Mouse (Mus musculus): Measurements from ENCODE around the gene Plekha6.

Gene Plekha6

DNA sequence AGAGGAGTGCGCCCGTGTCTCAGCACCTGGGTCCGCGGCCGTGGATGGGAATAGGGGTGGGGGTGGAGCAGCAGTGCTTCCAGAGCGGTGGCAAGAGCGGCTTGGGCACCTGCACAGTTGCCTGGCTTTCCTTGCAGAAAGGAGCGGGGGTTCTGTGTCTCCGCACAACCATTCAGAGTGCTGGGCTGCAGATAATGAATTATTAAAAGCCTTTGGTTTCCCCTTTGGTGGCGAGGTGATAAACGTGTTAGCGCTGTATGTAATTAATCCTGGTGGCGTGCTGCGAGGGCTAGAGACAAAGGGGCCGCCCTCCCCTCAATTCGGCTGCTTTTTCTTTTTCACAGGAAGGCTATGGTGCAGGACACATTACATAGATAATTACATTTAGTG lies 18.7 kb downstream of the Plekha6 start:
- DNase-seq (ENCODE audit: low spot score), result no peak

DNA sequence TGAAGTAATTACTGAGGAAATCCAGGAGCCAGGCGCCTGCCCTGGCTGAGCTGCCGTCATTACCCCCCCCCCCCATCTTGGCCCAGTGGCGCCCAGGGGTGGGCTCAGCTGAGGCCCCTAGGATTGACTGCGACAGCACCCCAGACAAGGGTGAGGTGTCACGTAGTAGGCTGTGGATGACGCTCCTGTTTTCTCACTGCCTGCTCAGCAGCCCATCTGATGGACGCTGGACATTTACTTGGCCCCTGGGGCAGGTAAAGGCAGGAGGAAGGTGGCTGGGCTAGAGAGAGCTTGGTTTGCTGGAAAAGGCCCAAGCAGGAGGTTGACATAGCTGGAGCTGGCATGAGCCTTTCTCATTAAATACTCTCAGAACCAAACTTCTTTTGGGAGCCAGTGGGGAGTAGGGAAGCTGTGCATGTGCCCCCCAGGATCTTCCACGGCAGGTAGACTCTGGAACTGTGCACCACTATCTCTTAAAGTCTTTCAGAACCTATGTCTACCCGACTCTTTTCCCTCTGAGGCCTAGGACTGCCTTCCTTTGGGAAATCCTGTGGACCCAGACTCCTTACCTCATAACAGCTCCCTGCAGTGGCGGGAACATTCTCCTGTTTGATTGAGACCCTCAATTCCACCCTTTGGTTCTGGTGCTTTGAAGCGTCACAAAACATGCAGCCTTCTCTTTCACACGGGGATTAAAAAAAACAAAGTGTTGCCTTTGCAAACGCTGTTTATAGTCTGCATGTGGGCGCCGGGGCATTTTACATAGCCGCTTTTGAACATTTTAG lies 19.3 kb downstream of the Plekha6 start:
- DNase-seq (ENCODE audit: low spot score), result no peak

DNA sequence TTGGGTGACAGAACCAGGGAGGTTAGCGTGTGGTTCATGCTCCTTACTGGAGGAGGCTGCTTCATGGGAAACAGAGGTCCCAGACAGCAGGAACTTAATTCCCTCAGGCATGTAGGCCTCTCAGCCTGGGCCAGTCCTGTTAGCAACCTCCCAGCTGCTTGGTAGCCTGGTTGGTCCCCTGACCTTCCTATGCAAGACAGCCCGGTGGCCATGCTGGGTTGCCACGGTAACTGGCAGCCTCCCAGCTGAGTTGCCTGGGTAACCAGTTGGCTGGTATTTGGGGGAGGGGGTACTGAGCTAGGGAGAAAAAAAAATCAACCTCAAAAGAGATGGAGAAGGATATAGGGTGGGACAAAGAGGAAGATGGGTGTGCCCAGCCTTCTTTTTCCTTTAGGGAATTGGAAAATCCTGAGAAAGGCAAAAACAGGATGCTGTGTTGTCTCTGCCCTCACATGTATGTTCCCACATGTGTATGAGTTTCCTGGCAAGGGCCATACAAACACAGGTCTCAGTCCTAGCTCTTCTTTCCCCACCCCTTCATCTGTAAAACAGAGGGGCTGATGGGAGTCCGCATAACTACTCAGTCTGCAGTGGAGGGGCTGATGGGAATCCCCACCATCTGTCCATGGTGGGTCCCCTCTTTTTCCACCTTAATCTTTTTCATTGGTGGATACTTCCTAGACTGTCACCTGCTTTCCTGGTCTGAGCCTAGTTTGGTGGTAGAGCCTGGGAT lies 24.1 kb downstream of the Plekha6 start:
- no peak for DNase-seq (ENCODE audit: low spot score)

DNA sequence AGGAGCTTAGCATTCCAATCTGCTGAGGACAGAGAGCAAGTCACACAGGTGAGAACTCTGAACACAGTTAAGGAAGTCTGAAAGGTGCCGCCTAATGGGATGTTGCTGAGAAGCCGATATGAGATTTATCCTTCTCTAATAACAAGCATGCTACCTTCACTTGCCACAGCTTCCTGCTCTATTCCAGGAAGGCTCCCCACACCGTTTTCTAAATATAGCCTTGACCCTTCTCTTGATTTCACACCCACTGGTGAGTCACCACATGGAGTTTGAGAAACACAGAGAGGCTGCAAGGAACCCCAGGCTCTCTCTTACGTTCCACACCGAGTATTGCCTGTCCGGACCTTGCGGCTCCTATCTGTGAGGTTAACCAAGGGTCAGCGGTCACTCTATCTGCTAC lies 24.7 kb downstream of the Plekha6 start:
- DNase-seq (ENCODE audit: low spot score), result no peak

DNA sequence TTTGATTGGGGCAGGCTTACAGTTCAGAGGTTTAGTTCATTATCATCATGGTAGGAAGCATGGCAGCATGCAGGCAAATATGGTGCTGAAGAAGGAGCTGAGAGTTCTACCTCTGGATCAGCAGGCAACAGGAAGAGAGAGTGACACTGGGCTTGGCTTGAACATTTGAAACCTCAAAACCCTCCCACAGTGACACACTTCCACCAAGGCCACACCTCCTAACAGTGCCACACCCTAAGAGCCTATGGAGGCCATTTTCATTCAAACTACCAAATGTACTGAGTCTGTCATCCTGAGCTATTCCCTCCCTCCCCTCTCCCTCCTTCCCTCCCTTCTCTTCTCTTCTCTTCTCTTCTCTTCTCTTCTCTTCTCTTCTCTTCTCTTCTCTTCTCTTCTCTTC lies 25.5 kb downstream of the Plekha6 start:
- DNase-seq (ENCODE audit: low spot score), result no peak

DNA sequence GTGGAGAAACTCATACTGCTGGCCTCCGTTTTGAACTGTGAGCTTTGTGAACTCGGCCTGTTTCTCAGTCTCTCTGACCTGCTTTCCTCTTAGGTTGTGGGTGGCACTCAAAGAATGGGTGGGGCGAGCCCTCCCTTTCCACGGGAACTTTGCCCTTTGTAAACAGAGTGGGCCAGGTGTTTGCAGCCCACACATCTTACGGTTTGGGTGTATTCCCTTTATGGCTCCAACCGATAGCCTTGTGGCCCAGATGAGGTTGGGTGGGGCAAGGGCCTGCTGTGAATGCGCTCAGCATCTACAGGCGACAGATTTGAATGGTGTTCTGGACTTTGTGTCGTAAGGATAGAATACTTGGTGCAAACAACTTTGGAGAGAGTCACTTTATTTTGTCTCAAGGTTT lies 26.5 kb downstream of the Plekha6 start:
- DNase-seq (ENCODE audit: low spot score), result no peak

DNA sequence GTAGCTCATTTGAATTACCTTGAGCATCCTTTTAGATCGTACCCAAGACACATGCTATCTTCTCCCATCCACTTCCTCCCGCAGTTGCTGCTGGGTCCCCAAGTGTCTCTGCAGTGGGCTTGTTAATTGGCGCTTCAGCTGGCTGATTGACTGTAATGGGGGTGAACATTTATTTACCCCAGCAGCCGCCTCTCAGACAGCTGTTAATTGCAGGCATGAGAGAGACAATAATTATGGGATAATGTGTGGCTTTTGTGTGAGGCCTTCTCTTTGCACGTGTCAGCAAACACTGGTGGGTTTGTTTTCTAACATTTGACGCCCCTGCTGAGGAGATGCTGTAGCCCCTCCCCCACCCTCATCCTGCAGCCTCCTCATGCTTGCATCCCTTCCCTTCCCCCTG lies 32.2 kb downstream of the Plekha6 start:
- DNase-seq (ENCODE audit: low spot score), result no peak

DNA sequence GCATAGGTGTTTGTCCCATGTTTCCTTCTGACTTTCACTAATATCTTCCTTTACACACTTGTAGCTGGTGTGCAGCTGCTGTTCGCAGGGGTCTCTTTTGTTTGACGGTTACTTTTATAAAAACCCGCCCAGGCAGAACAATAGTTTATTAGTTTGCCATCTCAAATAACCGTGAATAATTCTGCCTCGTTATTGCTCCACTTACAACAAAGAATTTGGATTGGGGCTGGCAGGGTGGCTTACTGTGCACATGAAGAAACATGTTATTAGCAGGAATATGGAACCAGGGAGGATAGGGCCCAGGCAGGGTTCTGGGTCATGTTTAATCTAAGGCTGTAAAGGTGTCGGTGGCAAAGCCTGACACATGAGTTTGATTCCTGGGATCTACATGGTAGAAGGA lies 33.3 kb downstream of the Plekha6 start:
- no peak for DNase-seq (ENCODE audit: low spot score)

DNA sequence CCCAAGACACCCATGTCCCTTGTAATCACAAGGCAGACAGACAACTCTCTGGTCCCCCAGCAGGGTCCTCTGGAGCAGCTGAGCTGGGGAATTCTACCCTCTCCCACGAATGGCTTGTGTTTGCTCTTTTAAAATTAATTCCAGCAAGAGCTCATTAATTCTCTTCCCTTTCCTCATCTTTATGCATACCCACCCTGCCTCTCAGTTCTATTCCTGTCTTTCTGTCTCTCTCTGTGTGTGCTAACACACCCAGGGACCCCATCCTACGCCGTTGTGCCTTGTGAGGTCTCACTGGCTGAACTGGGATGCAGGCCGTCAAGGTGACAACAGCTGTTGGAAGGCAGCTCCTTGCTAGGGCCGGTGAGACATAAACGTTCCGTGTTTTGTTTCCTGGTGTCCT lies 35.7 kb downstream of the Plekha6 start:
- no peak for DNase-seq (ENCODE audit: low spot score)

DNA sequence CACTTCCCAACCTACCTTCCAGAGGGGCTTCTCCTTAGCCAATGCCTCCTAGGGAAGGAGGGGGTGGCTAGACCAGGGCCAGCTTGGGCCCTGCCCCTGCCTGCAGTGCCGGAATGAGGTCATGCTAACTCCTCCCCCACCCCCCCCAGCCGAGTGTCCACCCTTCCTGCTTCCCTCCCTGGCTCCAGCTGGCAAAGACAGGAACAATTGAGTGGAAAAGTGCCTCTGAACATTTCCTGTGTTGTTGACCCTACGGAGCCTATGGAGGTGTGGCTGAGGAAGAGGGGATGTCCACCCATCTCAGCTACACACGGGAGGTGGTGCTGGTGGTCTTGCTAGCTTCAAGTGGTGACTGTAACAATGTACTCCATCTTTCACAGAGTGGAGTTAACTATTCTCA lies 37.5 kb downstream of the Plekha6 start:
- no peak for DNase-seq (ENCODE audit: low spot score)

DNA sequence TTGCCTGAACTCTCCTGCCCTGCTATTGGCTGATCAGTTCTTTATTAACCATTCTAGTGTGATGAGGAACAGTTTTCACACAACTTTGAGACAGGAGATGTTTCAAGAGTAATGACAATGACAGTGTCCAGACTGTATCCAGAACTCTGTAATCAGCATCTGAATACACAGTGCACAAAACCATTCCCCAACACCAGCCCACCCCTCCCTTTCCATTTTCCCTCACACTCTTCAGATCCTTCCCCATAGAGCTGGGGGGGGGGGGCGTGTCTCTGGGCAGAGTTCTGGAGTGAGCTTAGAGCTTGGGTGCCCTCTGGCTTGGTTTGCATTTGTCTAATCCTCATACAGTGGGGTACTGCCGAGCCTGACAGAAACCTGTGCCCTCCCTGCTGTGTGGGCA lies 39.7 kb downstream of the Plekha6 start:
- DNase-seq (ENCODE audit: low spot score), result no peak

DNA sequence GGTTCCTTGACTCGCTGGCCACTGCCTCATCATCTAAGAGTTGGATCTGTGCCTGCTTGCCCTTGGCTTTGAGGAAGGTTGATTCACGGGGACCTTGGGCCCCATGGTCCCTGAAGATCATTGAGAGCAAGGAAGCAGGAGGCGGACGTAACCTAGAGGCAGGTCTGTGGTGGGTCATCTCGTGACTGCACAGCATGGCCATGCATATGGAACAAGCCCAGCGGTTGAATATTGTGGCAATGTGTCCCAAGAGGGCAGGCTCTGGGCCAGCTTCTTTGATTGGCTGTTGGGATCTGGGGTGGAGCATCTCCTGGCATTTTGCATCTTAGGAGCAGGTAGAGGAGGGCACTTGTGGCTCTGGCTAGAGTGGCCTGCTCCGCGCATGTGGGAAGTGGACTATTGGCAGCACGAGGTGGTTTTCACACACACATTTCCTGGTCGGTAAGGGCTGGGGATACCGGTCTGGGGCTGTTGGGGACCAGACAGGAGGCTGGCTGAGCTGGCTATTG lies 40.4 kb downstream of the Plekha6 start:
- DNase-seq (ENCODE audit: low spot score), result no peak

DNA sequence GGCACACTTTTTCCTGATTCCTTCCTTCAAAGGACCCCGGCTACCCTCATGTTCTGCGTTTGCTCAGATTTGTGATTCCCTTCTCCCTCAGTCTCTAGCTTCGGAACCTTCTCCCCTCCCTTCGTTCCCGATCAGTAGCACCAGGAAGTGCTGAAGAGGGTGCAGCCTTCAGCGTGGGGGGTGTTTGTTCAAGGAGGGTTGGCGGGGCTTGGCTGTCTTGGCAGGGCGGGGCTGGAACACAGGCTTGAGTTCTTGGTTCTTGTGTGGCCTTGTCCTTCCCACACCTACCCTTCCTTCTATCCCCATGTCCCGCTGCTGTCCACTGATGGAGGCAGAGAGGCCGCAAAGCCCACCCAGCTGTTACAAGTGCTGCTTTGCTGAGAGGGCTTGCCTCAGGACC lies 41.0 kb downstream of the Plekha6 start:
- DNase-seq (ENCODE audit: low spot score), result no peak

DNA sequence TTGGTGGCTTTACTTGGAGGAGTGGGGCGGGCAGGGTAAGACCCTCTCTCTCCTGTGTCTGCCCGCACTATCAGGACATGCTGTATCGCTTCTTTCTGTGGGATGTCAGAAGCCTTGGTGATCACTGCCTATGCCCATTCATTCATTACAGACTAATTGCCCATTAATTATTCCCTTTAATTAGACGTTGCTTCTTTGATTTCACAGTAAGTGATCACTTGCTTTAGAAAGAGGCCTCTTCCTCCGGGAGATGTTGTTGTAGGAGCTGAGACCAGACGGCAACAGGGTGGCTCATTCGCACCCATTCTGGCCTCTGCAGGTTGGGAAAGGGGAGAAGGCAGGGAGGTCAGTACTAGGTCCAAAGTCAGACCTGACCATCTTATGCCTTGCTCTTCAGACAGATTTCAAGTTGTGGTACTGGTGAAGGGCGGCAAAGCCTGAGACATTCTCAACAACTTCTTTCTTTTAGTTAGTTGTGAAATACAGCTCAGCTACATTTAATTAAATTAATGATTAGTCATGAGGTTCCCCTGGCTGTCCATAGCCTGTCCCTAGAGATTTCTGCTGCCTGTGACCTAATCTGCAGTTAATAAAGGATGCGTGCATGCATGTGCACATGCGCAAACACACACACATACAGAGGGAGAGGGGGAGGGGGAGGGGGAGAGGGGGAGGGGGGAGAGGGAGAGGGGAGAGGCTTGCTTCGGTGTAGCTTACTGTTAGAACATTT lies 44.2 kb downstream of the Plekha6 start:
- DNase-seq (ENCODE audit: low spot score), result no peak

DNA sequence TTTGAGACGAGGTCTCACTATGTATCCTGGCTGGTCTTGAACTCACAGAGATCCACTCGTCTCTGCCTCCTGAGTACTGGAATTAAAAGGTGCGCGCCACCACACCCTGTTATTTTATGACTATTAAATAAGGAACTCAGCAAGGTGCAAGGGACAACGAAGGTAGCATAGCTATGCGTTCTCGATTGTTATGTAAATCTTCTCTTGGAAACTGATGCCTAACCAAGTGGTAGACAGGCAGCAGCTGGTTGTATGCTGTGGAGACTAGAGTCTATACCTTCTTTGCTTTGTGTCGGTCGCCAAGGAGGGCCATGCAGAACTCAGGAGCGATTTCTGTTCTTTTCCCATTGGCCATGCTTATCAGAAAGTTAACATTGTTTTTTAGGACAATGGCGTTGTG lies 45.0 kb downstream of the Plekha6 start:
- no peak for DNase-seq (ENCODE audit: low spot score)

DNA sequence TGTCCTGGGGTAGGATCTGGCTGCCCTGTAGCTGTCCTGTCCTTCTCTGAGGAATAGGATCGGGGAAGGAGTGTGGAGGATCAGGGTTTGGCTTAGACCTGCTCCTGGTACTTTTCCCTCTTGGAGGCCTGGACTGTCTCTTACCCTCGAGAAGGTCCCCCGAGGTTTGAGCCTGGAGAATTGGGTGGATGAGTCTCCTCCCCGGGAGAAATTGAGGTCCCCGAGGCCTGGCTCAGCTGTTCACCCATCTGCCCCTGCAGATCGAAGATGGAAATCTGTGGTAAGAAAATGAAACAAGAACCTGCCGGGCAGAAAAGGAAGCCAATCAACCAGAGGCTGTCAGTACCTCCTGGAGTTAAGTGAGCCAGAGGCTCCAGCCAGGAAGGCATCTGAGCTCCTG lies 45.5 kb downstream of the Plekha6 start:
- DNase-seq (ENCODE audit: low spot score), result no peak

DNA sequence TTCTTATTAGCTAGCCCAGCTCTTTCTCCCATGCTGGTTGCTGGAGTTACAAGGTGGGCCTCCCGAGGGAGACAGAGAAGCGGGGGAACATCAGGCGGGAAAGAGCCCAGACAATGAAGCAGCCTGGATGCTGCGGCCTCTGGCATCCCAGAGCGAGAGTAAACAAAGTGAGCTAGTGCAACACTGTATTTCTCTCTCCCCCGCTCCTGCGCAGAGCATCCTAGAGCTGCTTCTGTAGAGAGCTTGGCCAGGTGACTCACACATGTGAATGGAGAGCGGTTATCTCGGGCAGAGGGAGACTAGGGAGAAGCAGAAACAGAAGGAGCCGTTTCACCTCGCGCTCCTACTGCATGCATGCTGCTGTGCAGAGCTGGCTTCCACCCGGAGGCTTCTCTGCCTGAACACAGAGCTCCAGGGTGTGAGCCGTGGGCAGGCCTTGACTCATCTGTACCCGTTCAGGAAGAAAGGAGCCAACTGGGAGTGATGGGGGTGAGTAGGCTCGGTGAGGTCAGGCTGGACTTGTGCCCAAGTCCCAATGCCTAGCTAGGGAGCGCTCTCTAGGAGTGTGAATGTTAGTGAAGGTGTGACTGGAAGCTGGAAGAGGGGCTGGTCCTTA lies 46.0 kb downstream of the Plekha6 start:
- peak; percentile 41 for DNase-seq (ENCODE audit: low spot score)

DNA sequence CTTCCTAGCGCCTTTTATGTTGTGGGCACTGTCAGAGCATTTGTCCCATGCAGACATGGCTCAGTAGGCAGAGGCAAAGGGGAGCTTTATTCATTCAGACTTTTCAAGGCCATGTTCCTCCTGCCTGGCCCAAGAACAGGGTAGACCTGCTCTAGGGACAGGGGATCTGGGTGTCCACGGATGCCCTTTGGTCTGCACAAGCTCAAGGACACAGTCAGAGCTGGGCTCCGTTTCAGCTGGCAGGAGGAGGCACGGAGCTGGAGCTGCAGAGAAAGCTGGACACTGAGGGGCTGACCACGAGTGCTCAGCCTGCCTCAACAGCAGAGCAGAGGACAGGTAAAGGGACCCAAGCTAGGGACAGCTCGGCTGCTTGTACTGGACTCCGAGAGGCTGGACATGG lies 46.8 kb downstream of the Plekha6 start:
- no peak for DNase-seq (ENCODE audit: low spot score)

DNA sequence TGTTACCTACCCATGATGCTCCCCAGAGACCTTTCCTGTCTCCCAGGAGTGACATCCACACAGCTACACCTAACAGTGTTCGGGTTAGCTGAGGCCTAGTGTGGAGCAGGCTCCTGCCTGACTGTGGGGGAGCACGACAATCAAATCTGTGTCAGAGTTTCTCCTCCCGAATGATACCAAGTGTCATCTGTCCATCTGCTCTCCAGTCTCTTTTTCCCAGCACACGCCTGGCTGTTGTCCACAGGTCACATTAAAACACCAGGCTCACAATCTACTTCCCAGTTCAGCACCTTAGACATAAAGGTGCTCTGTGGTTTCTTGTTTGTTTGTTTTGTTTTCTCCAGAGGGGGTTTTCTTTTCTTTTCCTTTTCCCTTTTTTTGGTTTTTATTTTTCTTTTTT lies 48.3 kb downstream of the Plekha6 start:
- DNase-seq (ENCODE audit: low spot score), result no peak

DNA sequence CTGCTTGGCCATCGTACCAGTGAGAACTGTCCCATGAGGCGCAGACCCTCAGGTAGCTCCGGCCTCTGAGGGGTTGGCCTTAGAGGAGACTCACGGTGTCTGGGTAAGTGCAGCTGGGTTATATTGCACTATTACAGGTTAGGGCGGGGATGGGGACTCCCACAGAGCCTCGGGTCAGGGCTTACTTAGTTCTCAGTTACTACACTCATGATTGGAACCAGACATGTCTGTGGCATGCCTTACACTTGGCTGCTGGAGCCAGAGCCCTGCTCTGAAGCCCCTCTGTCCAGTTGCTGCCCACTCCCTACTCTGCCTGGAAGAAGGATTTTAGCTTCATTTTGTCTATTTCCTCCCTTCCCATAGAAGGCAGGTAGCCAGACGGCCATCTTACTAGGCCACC lies 49.1 kb downstream of the Plekha6 start:
- DNase-seq (ENCODE audit: low spot score), result no peak

DNA sequence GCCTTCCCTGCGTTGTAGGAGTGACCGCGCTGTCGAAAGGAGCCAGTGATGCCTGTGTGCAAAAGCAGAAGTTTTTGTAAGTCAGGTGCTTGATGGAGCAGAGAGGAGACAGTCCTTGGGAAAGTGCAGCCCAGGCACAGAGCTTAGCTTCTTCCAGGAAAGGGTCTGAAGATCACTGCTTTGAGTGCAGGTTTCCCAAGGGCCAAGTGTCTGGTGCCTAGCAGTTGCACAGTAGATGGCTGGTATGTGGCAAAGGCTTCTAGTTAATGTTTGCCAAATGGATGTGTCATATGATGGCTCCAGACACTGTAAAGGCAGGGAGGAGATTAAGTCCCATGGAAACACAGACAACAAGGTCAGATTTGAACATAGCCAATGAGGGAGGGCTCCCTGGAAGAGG lies 49.9 kb downstream of the Plekha6 start:
- DNase-seq (ENCODE audit: low spot score), result no peak

DNA sequence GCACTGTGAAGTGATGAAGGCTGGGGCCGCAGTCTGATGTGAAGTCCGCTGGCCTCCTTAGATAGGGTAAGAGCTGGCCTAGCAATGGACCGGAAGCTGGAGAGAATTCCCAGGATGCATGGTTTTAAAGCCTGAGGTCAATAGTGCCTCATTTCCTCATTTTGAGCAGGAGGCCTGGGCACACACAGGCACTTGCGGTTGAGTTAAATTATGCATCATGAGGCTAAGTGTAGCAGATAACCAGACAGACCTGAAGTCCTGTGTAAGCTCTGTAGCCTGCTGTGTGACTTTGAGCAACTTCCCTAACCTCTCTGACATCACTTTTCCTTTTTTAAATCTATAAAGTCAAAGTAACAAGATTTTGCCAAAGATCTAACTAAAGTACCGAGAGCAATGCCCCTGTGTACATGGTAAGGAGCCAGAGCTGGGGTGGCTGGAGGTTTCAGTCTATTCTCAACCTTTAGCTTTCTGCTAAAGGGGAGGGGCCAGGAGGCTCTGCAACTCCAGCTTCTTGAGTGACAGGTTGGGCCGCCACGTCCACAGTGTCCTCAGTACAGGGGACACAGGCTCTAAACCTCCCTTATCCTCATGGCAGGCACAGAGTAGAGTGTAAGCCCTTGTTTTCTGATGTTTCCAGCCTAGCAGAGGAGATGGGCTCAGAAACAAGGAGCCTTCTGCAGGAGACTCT lies 50.8 kb downstream of the Plekha6 start:
- no peak for DNase-seq (ENCODE audit: low spot score)
